Mouse (Mus musculus): Measurements from ENCODE around the gene Cox8b.
"Not testable (repeated sequence)": the region's sequence is repeated elsewhere in the genome, so short reads cannot be mapped to it uniquely, and the experiment has no call there.

The Cox8b gene

GRCm38 (mm10) chr7:140912846-140913482 is 12.7 kb upstream of the Cox8b start:
- peak; percentile 59 to 68 for DNase-seq

- DNase-seq, result no peak
Observed at GRCm38 (mm10) chr7:140912293-140912692, 12.0 kb upstream of the Cox8b start.

GRCm38 (mm10) chr7:140908634-140909107 is 8.4 kb upstream of the Cox8b start:
- DNase-seq, result peak; percentile 88 to 90

GRCm38 (mm10) chr7:140908181-140908580 is 7.9 kb upstream of the Cox8b start:
- no peak for DNase-seq

GRCm38 (mm10) chr7:140907697-140908096 is 7.5 kb upstream of the Cox8b start:
- DNase-seq, result no peak

GRCm38 (mm10) chr7:140907131-140907530 is 6.9 kb upstream of the Cox8b start:
- no peak for DNase-seq

GRCm38 (mm10) chr7:140905642-140906081 is 5.4 kb upstream of the Cox8b start:
- DNase-seq, result peak; percentile 55 to 78

- DNase-seq, result peak; percentile 74 to 90
Observed at GRCm38 (mm10) chr7:140903212-140903611, 3.0 kb upstream of the Cox8b start.

GRCm38 (mm10) chr7:140902036-140902875 is 2.0 kb upstream of the Cox8b start:
- peak in 1 of 2 experiments; percentile 33 for DNase-seq

- DNase-seq, result no peak
Observed at GRCm38 (mm10) chr7:140899121-140899520, 1.1 kb downstream of the Cox8b start.

GRCm38 (mm10) chr7:140897863-140898262 is 2.4 kb downstream of the Cox8b start:
- DNase-seq, result no peak

GRCm38 (mm10) chr7:140894611-140895010 is 5.6 kb downstream of the Cox8b start:
- DNase-seq, result peak; percentile 38 to 47

GRCm38 (mm10) chr7:140894031-140894430 is 6.2 kb downstream of the Cox8b start:
- no peak for DNase-seq

GRCm38 (mm10) chr7:140890636-140891035 is 9.6 kb downstream of the Cox8b start:
- DNase-seq, result not testable (repeated sequence)

- DNase-seq, result no peak
Observed at GRCm38 (mm10) chr7:140882469-140882803, 17.8 kb downstream of the Cox8b start.

- DNase-seq, result peak; percentile 93 to 94
Observed at GRCm38 (mm10) chr7:140881696-140882468, 18.4 kb downstream of the Cox8b start, which contains the start of the genes Psmd13 and Sirt3. Psmd13 (plus strand) TSS chr7:140881968. Sirt3 (minus strand) TSS chr7:140882309.

- peak; percentile 37 to 53 for DNase-seq
Observed at GRCm38 (mm10) chr7:140880865-140881515, 19.3 kb downstream of the Cox8b start.

GRCm38 (mm10) chr7:140880419-140880818 is 19.8 kb downstream of the Cox8b start:
- DNase-seq, result peak; percentile 65 to 69

GRCm38 (mm10) chr7:140879355-140879754 is 20.9 kb downstream of the Cox8b start:
- no peak for DNase-seq

GRCm38 (mm10) chr7:140877364-140877763 is 22.9 kb downstream of the Cox8b start:
- no peak for DNase-seq

- no peak for DNase-seq
Observed at GRCm38 (mm10) chr7:140874224-140874623, 26.0 kb downstream of the Cox8b start.

GRCm38 (mm10) chr7:140864761-140865160 is 35.5 kb downstream of the Cox8b start:
- DNase-seq, result no peak

- no peak for DNase-seq
Observed at GRCm38 (mm10) chr7:140860728-140861127, 39.5 kb downstream of the Cox8b start.

Data from kidney, adult 8-10 months (tissue).